Mouse (Mus musculus) left cerebral cortex, postnatal 4 days (tissue): ENCODE results near the gene Dcun1d3. TPM values are rescaled to one million over a fixed set of nuclear protein-coding genes. Genes with fewer than 3 reads are reported as not detected.
A peak's percentile ranks its signal among the peaks of the same experiment; 100 is the strongest.

Source experiments
- DNase-seq: peaks from one replicate; pipeline ENCODE4 v3.0.0-alpha.2; 2022
- intact Hi-C: fragments of 180-260 bp; cut with DNase I; formaldehyde crosslinking; loops from one replicate; pipeline ENCODE4 v1.15.1; 2025
- total RNA-seq, 2 experiments: library from RNA; stranded (reverse); gene quantifications; 2 replicates each; pipeline ENCODE4 v1.2.3; 2021

The Dcun1d3 gene
- total RNA-seq, 2 experiments from 2014 or later = 26.0 to 31.8 TPM

GRCm38 (mm10) chr7:119875776-119876440 is 20.2 kb downstream of the Dcun1d3 start:
- intact Hi-C loops = no loop called here
- DNase-seq = peak; percentile 29

- DNase-seq = no peak
- intact Hi-C loops = no loop called here
Measured at GRCm38 (mm10) chr7:119873050-119873449, 23.0 kb downstream of the Dcun1d3 start.

GRCm38 (mm10) chr7:119872204-119872603 is 23.9 kb downstream of the Dcun1d3 start:
- intact Hi-C loops = no loop called here
- no peak for DNase-seq

- no peak for DNase-seq
- intact Hi-C loops = no loop called here
Measured at GRCm38 (mm10) chr7:119866136-119866535, 30.0 kb downstream of the Dcun1d3 start.

GRCm38 (mm10) chr7:119864500-119864899 is 31.6 kb downstream of the Dcun1d3 start:
- DNase-seq = no peak

GRCm38 (mm10) chr7:119862167-119862566 is 33.9 kb downstream of the Dcun1d3 start:
- DNase-seq = no peak
- intact Hi-C loops = no loop called here

More at GRCm38 (mm10) chr7:119864500-119864899, 31.6 kb downstream of the Dcun1d3 start:
- intact Hi-C loops = no loop called here

- intact Hi-C loops = loop anchor here (2.0 kb wide), 1 partner anchor 65 kb away; no protein-coding TSS in a partner anchor
- peak; percentile 38 for DNase-seq
Measured at GRCm38 (mm10) chr7:119861335-119862091, 34.6 kb downstream of the Dcun1d3 start.

GRCm38 (mm10) chr7:119860971-119861334 is 35.1 kb downstream of the Dcun1d3 start:
- DNase-seq = no peak
- intact Hi-C loops = loop anchor here (2.0 kb wide), 1 partner anchor 66 kb away; no protein-coding TSS in a partner anchor

- intact Hi-C loops = loop anchor here (2.0 kb wide), 1 partner anchor 66 kb away; no protein-coding TSS in a partner anchor
- no peak for DNase-seq
Measured at GRCm38 (mm10) chr7:119860554-119860953, 35.5 kb downstream of the Dcun1d3 start.

GRCm38 (mm10) chr7:119860116-119860515 is 36.0 kb downstream of the Dcun1d3 start:
- intact Hi-C loops = loop anchor here (2.0 kb wide), 1 partner anchor 67 kb away; no protein-coding TSS in a partner anchor

GRCm38 (mm10) chr7:119859476-119859875 is 36.6 kb downstream of the Dcun1d3 start:
- intact Hi-C loops = loop anchor here (10.0 kb wide), 1 partner anchor 205 kb away; no protein-coding TSS in a partner anchor
- DNase-seq = peak; percentile 13

More at GRCm38 (mm10) chr7:119860116-119860515, 36.0 kb downstream of the Dcun1d3 start:
- no peak for DNase-seq

GRCm38 (mm10) chr7:119855031-119855430 is 41.1 kb downstream of the Dcun1d3 start:
- intact Hi-C loops = loop anchor here (10.0 kb wide), 1 partner anchor 210 kb away; no protein-coding TSS in a partner anchor
- no peak for DNase-seq

- no peak for DNase-seq
- intact Hi-C loops = loop anchor here (10.0 kb wide), 1 partner anchor 210 kb away; no protein-coding TSS in a partner anchor
Measured at GRCm38 (mm10) chr7:119854362-119854761, 41.7 kb downstream of the Dcun1d3 start.

GRCm38 (mm10) chr7:119853186-119853585 is 42.9 kb downstream of the Dcun1d3 start:
- intact Hi-C loops = loop anchor here (10.0 kb wide), 1 partner anchor 212 kb away; no protein-coding TSS in a partner anchor
- DNase-seq = no peak

GRCm38 (mm10) chr7:119852494-119852893 is 43.6 kb downstream of the Dcun1d3 start:
- DNase-seq = no peak
- intact Hi-C loops = loop anchor here (10.0 kb wide), 1 partner anchor 212 kb away; no protein-coding TSS in a partner anchor

GRCm38 (mm10) chr7:119850737-119851136 is 45.4 kb downstream of the Dcun1d3 start:
- no peak for DNase-seq
- intact Hi-C loops = loop anchor here (10.0 kb wide), 1 partner anchor 214 kb away; no protein-coding TSS in a partner anchor

GRCm38 (mm10) chr7:119849096-119849495 is 47.0 kb downstream of the Dcun1d3 start:
- DNase-seq = peak; percentile 65
- intact Hi-C loops = loop anchor here (10.0 kb wide), 3 partner anchors 256 to 476 kb away; partner anchors contain the start of genes Abca14, Abca15, Crym and Tmem159

- intact Hi-C loops = loop anchor here (10.0 kb wide), 3 partner anchors 257 to 477 kb away; partner anchors contain the start of genes Abca14, Abca15, Crym and Tmem159
Measured at GRCm38 (mm10) chr7:119847396-119847795, 48.7 kb downstream of the Dcun1d3 start.

GRCm38 (mm10) chr7:119845541-119845940 is 50.6 kb downstream of the Dcun1d3 start:
- intact Hi-C loops = loop anchor here (10.0 kb wide), 3 partner anchors 259 to 479 kb away; partner anchors contain the start of genes Abca14, Abca15, Crym and Tmem159
- no peak for DNase-seq

More at GRCm38 (mm10) chr7:119847396-119847795, 48.7 kb downstream of the Dcun1d3 start:
- no peak for DNase-seq

- intact Hi-C loops = loop anchor here (10.0 kb wide), 3 partner anchors 263 to 483 kb away; partner anchors contain the start of genes Abca14, Abca15, Crym and Tmem159
- no peak for DNase-seq
Measured at GRCm38 (mm10) chr7:119841820-119842449, 54.2 kb downstream of the Dcun1d3 start.
